Mouse (Mus musculus) lung, embryonic 16.5 days (tissue): ENCODE results near the gene Wnt10a. TPM values are rescaled to one million over a fixed set of nuclear protein-coding genes. Genes with fewer than 3 reads are reported as not detected.

Experiments used
- ATAC-seq: fragments of 200-750 bp; cut with Nextera tagmentation; 2 replicates; pipeline ENCODE4 v1.8.0; 2017; ENCODE audit warnings: low read depth, mild to moderate bottlenecking, moderate library complexity
- H3K27ac ChIP-seq: fragments of 300-500 bp; sonication (generic); 2 replicates; pipeline ENCODE4 v1.5.1; 2014; ENCODE audit warnings: mild to moderate bottlenecking, control low read depth, low read length
- H3K27me3 ChIP-seq: fragments of 300-500 bp; sonication (generic); 2 replicates; pipeline ENCODE4 v1.6.1; 2014; ENCODE audit warnings: low read depth, low read length, mixed read lengths; ENCODE audit not compliant: control insufficient read depth, insufficient read depth
- H3K36me3 ChIP-seq: fragments of 300-500 bp; sonication (generic); 2 replicates; pipeline ENCODE4 v1.6.1; 2014; ENCODE audit warnings: low read length; ENCODE audit not compliant: control insufficient read depth, insufficient read depth
- H3K4me1 ChIP-seq: fragments of 300-500 bp; sonication (generic); replicated peaks from 2 replicates; pipeline ENCODE4 v1.6.1; 2014; ENCODE audit warnings: low read length, mixed read lengths; ENCODE audit not compliant: control insufficient read depth, insufficient read depth
- H3K4me2 ChIP-seq: fragments of 300-500 bp; sonication (generic); 2 replicates; pipeline ENCODE4 v1.6.1; 2014; ENCODE audit warnings: low read depth, low read length, control low read depth
- H3K4me3 ChIP-seq: fragments of 300-500 bp; sonication (generic); 2 replicates; pipeline ENCODE4 v1.5.1; 2014; ENCODE audit warnings: mild to moderate bottlenecking, low read length, control low read depth
- H3K9ac ChIP-seq: fragments of 300-500 bp; sonication (generic); 2 replicates; pipeline ENCODE4 v1.6.1; 2014; ENCODE audit warnings: low read length, control low read depth
- H3K9me3 ChIP-seq: fragments of 300-500 bp; sonication (generic); 2 replicates; pipeline ENCODE4 v1.6.1; 2016; ENCODE audit warnings: low read length; ENCODE audit not compliant: control insufficient read depth
- WGBS: fragments of 180-500 bp; shearing (Covaris S2); extraction: QIAGEN DNeasy Blood & Tissue Kit; methylation state at CpG from one replicate; pipeline ENCODE4 v1.1.7; 2014; 5-methylcytosine and 5-hydroxymethylcytosine counted together
- polyA plus RNA-seq: library from polyadenylated mRNA; unstranded; fragments of >200 nt; fragmentation: Nextera tagmentation; extraction: Ambion mirVana; gene quantifications from 2 replicates; pipeline ENCODE4 v1.2.1, GENCODE M21; 2015

The Wnt10a gene
- polyA plus RNA-seq, 1 experiment from 2014 or later = 0.10 TPM

GRCm38 (mm10) chr1:74851001-74851775, 59.9 kb downstream of the Wnt10a start:
- Histone ChIP-seq H3K9me3 (no peaks in the 10 kb centered on the region), H3K4me2 (no peak overlapping the region), H3K4me3 (no peak overlapping the region), H3K4me1 (peaks cover 6% of the 10 kb centered on the region), H3K27ac (no peak overlapping the region), H3K27me3 (peaks cover 66% of the 10 kb centered on the region), H3K9ac (no peak overlapping the region), H3K36me3 (no peaks in the 10 kb centered on the region)
- WGBS = 12% methylated on average over 6 of the region's 6 CpGs
- ATAC-seq = no peak

Other genes with a start within 250 kb of the Wnt10a start
- gene Plcd4, start 248.6 kb upstream of the Wnt10a start, polyA plus RNA-seq = 0.40 and 0.78 TPM in 2 replicates
- 29.9 and 31.0 TPM in 2 replicates for gene Usp37, start 247.2 kb upstream of the Wnt10a start, polyA plus RNA-seq
- gene Zfp142, start 203.3 kb upstream of the Wnt10a start, polyA plus RNA-seq = 5.9 and 6.7 TPM in 2 replicates
- gene Bcs1l, start 203.2 kb upstream of the Wnt10a start, polyA plus RNA-seq = 18.2 and 18.5 TPM in 2 replicates
- gene Rnf25, start 190.1 kb upstream of the Wnt10a start, polyA plus RNA-seq = 31.2 and 36.8 TPM in 2 replicates
- gene Stk36, start 190.1 kb upstream of the Wnt10a start, polyA plus RNA-seq = 9.6 and 10.1 TPM in 2 replicates
- 15.8 and 16.5 TPM in 2 replicates for gene Ttll4, start 129.8 kb upstream of the Wnt10a start, polyA plus RNA-seq
- gene Cyp27a1, start 77.9 kb upstream of the Wnt10a start, polyA plus RNA-seq = 2.6 and 4.4 TPM in 2 replicates
- 0.67 and 1.7 TPM in 2 replicates for gene Prkag3, start 42.3 kb upstream of the Wnt10a start, polyA plus RNA-seq
- gene Wnt6, start 19.6 kb upstream of the Wnt10a start, polyA plus RNA-seq = 0.29 and 0.68 TPM in 2 replicates
- gene Cdk5r2, start 63.4 kb downstream of the Wnt10a start, polyA plus RNA-seq = not detected in 2 replicates
- gene Fev, start 93.9 kb downstream of the Wnt10a start, polyA plus RNA-seq = not detected in 2 replicates
- gene Cryba2, start 101.6 kb downstream of the Wnt10a start, polyA plus RNA-seq = not detected in 2 replicates
- 2.7 and 2.9 TPM in 2 replicates for gene Cfap65, start 144.1 kb downstream of the Wnt10a start, polyA plus RNA-seq
- 0.18 and 0.21 TPM in 2 replicates for gene Ihh, start 160.2 kb downstream of the Wnt10a start, polyA plus RNA-seq